Mouse (Mus musculus): ENCODE results near the gene Lypd5. TPM values are rescaled to one million over a fixed set of nuclear protein-coding genes. Genes with fewer than 3 reads are reported as not detected.
A peak's percentile ranks its signal among the peaks of the same experiment; 100 is the strongest.

The Lypd5 gene
- polyA plus RNA-seq, 1 experiment from 2014 or later: not detected

- H3K9me3 ChIP-seq (ENCODE audit: control insufficient read depth, low read length): no peaks in the 10 kb centered on the region
- no peaks in the 10 kb centered on the region for H3K27me3 ChIP-seq (ENCODE audit: control insufficient read depth, insufficient read depth, low read length)
- H3K9ac ChIP-seq (replicated peaks; ENCODE audit: low read length): no peak overlapping the region
- peak; percentile 85 for DNase-seq
- H3K27ac ChIP-seq (replicated peaks; ENCODE audit: low read depth, low read length): no peak overlapping the region
- H3K4me1 ChIP-seq (ENCODE audit: control insufficient read depth, insufficient read depth, low read length): no peaks in the 10 kb centered on the region
- peak; percentile 56; the same call in 1 of the 2 replicates for ATAC-seq (ENCODE audit: low FRiP score, low TSS enrichment)
- H3K4me3 ChIP-seq (replicated peaks; ENCODE audit: low read depth, low read length): no peak overlapping the region
- H3K36me3 ChIP-seq (ENCODE audit: control insufficient read depth, insufficient read depth, low read length): no peaks in the 10 kb centered on the region
- H3K4me2 ChIP-seq (ENCODE audit: low read length): peak overlapping the region; percentile 42
- 8% methylated on average over 11 of the region's 11 CpGs for WGBS
Measured at GRCm38 (mm10) chr7:24384827-24385226, 35.8 kb downstream of the Lypd5 start.

GRCm38 (mm10) chr7:24387059-24387556, 38.1 kb downstream of the Lypd5 start:
- Histone ChIP-seq H3K27ac (replicated peaks; ENCODE audit: low read depth, low read length) (no peak overlapping the region), H3K4me2 (ENCODE audit: low read length) (no peak overlapping the region), H3K9ac (replicated peaks; ENCODE audit: low read length) (no peak overlapping the region), H3K4me3 (replicated peaks; ENCODE audit: low read depth, low read length) (no peak overlapping the region), H3K4me1 (ENCODE audit: control insufficient read depth, insufficient read depth, low read length) (no peaks in the 10 kb centered on the region), H3K9me3 (ENCODE audit: control insufficient read depth, low read length) (no peaks in the 10 kb centered on the region), H3K27me3 (ENCODE audit: control insufficient read depth, insufficient read depth, low read length) (no peaks in the 10 kb centered on the region), H3K36me3 (ENCODE audit: control insufficient read depth, insufficient read depth, low read length) (no peaks in the 10 kb centered on the region)
- DNase-seq: no peak
- WGBS: 83% methylated on average over 10 of the region's 10 CpGs
- no peak for ATAC-seq (ENCODE audit: low FRiP score, low TSS enrichment)

GRCm38 (mm10) chr7:24389516-24390187, 40.7 kb downstream of the Lypd5 start:
- no peaks in the 10 kb centered on the region for H3K4me1 ChIP-seq (ENCODE audit: control insufficient read depth, insufficient read depth, low read length)

GRCm38 (mm10) chr7:24390512-24390911, 41.5 kb downstream of the Lypd5 start:
- H3K36me3 ChIP-seq (ENCODE audit: control insufficient read depth, insufficient read depth, low read length): no peaks in the 10 kb centered on the region
- no peaks in the 10 kb centered on the region for H3K27me3 ChIP-seq (ENCODE audit: control insufficient read depth, insufficient read depth, low read length)
- 70% methylated on average over 7 of the region's 7 CpGs for WGBS
- H3K4me2 ChIP-seq (ENCODE audit: low read length): no peak overlapping the region
- no peak overlapping the region for H3K4me3 ChIP-seq (replicated peaks; ENCODE audit: low read depth, low read length)
- H3K9me3 ChIP-seq (ENCODE audit: control insufficient read depth, low read length): no peaks in the 10 kb centered on the region
- ATAC-seq (ENCODE audit: low FRiP score, low TSS enrichment) (no peak), DNase-seq (no peak)
- H3K9ac ChIP-seq (replicated peaks; ENCODE audit: low read length): no peak overlapping the region
- H3K4me1 ChIP-seq (ENCODE audit: control insufficient read depth, insufficient read depth, low read length): no peaks in the 10 kb centered on the region
- no peak overlapping the region for H3K27ac ChIP-seq (replicated peaks; ENCODE audit: low read depth, low read length)

More at GRCm38 (mm10) chr7:24389516-24390187, 40.7 kb downstream of the Lypd5 start:
- H3K4me2 ChIP-seq (ENCODE audit: low read length): no peak overlapping the region
- no peaks in the 10 kb centered on the region for H3K36me3 ChIP-seq (ENCODE audit: control insufficient read depth, insufficient read depth, low read length)
- H3K9ac ChIP-seq (replicated peaks; ENCODE audit: low read length): no peak overlapping the region
- H3K27ac ChIP-seq (replicated peaks; ENCODE audit: low read depth, low read length): no peak overlapping the region
- no peaks in the 10 kb centered on the region for H3K9me3 ChIP-seq (ENCODE audit: control insufficient read depth, low read length)
- WGBS: 74% methylated on average over 13 of the region's 13 CpGs
- H3K4me3 ChIP-seq (replicated peaks; ENCODE audit: low read depth, low read length): no peak overlapping the region
- H3K27me3 ChIP-seq (ENCODE audit: control insufficient read depth, insufficient read depth, low read length): no peaks in the 10 kb centered on the region
- ATAC-seq (ENCODE audit: low FRiP score, low TSS enrichment): no peak
- DNase-seq: no peak

GRCm38 (mm10) chr7:24391077-24391476, 42.1 kb downstream of the Lypd5 start:
- no peaks in the 10 kb centered on the region for H3K27me3 ChIP-seq (ENCODE audit: control insufficient read depth, insufficient read depth, low read length)
- H3K4me1 ChIP-seq (ENCODE audit: control insufficient read depth, insufficient read depth, low read length): no peaks in the 10 kb centered on the region
- no peak for DNase-seq
- 39% methylated on average over 5 of the region's 5 CpGs for WGBS
- H3K9me3 ChIP-seq (ENCODE audit: control insufficient read depth, low read length): no peaks in the 10 kb centered on the region
- no peak overlapping the region for H3K4me3 ChIP-seq (replicated peaks; ENCODE audit: low read depth, low read length)
- no peak overlapping the region for H3K27ac ChIP-seq (replicated peaks; ENCODE audit: low read depth, low read length)
- H3K9ac ChIP-seq (replicated peaks; ENCODE audit: low read length): no peak overlapping the region; the same call in 1 of the 2 replicates
- no peak for ATAC-seq (ENCODE audit: low FRiP score, low TSS enrichment)
- no peaks in the 10 kb centered on the region for H3K36me3 ChIP-seq (ENCODE audit: control insufficient read depth, insufficient read depth, low read length)
- H3K4me2 ChIP-seq (ENCODE audit: low read length): no peak overlapping the region

GRCm38 (mm10) chr7:24391687-24392086, 42.7 kb downstream of the Lypd5 start:
- H3K9ac ChIP-seq (replicated peaks; ENCODE audit: low read length): no peak overlapping the region
- DNase-seq (no peak), ATAC-seq (ENCODE audit: low FRiP score, low TSS enrichment) (no peak)
- H3K4me2 ChIP-seq (ENCODE audit: low read length): no peak overlapping the region
- H3K9me3 ChIP-seq (ENCODE audit: control insufficient read depth, low read length): no peaks in the 10 kb centered on the region
- no peaks in the 10 kb centered on the region for H3K36me3 ChIP-seq (ENCODE audit: control insufficient read depth, insufficient read depth, low read length)
- H3K27ac ChIP-seq (replicated peaks; ENCODE audit: low read depth, low read length): no peak overlapping the region
- WGBS: 76% methylated on average over 2 of the region's 2 CpGs
- H3K4me3 ChIP-seq (replicated peaks; ENCODE audit: low read depth, low read length): no peak overlapping the region
- no peaks in the 10 kb centered on the region for H3K27me3 ChIP-seq (ENCODE audit: control insufficient read depth, insufficient read depth, low read length)
- H3K4me1 ChIP-seq (ENCODE audit: control insufficient read depth, insufficient read depth, low read length): no peaks in the 10 kb centered on the region

GRCm38 (mm10) chr7:24394054-24394453, 45.1 kb downstream of the Lypd5 start:
- H3K9ac ChIP-seq (replicated peaks; ENCODE audit: low read length): no peak overlapping the region
- no peaks in the 10 kb centered on the region for H3K27me3 ChIP-seq (ENCODE audit: control insufficient read depth, insufficient read depth, low read length)
- no peak for DNase-seq
- H3K4me3 ChIP-seq (replicated peaks; ENCODE audit: low read depth, low read length): no peak overlapping the region
- H3K4me2 ChIP-seq (ENCODE audit: low read length): no peak overlapping the region
- no peak overlapping the region for H3K27ac ChIP-seq (replicated peaks; ENCODE audit: low read depth, low read length)
- H3K4me1 ChIP-seq (ENCODE audit: control insufficient read depth, insufficient read depth, low read length): no peaks in the 10 kb centered on the region
- H3K36me3 ChIP-seq (ENCODE audit: control insufficient read depth, insufficient read depth, low read length): no peaks in the 10 kb centered on the region
- H3K9me3 ChIP-seq (ENCODE audit: control insufficient read depth, low read length): no peaks in the 10 kb centered on the region
- 78% methylated on average over 3 of the region's 3 CpGs for WGBS
- ATAC-seq (ENCODE audit: low FRiP score, low TSS enrichment): no peak

GRCm38 (mm10) chr7:24394475-24395161, 45.6 kb downstream of the Lypd5 start:
- DNase-seq: no peak
- Histone ChIP-seq H3K27ac (replicated peaks; ENCODE audit: low read depth, low read length) (no peak overlapping the region), H3K27me3 (ENCODE audit: control insufficient read depth, insufficient read depth, low read length) (no peaks in the 10 kb centered on the region), H3K4me2 (ENCODE audit: low read length) (no peak overlapping the region), H3K36me3 (ENCODE audit: control insufficient read depth, insufficient read depth, low read length) (no peaks in the 10 kb centered on the region), H3K4me1 (ENCODE audit: control insufficient read depth, insufficient read depth, low read length) (no peaks in the 10 kb centered on the region), H3K9ac (replicated peaks; ENCODE audit: low read length) (no peak overlapping the region), H3K4me3 (replicated peaks; ENCODE audit: low read depth, low read length) (no peak overlapping the region), H3K9me3 (ENCODE audit: control insufficient read depth, low read length) (no peaks in the 10 kb centered on the region)
- WGBS: 89% methylated on average over 15 of the region's 15 CpGs
- ATAC-seq (ENCODE audit: low FRiP score, low TSS enrichment): no peak

- ATAC-seq (ENCODE audit: low FRiP score, low TSS enrichment): no peak
- Histone ChIP-seq H3K27me3 (ENCODE audit: control insufficient read depth, insufficient read depth, low read length) (no peaks in the 10 kb centered on the region), H3K9me3 (ENCODE audit: control insufficient read depth, low read length) (no peaks in the 10 kb centered on the region), H3K9ac (replicated peaks; ENCODE audit: low read length) (no peak overlapping the region), H3K27ac (replicated peaks; ENCODE audit: low read depth, low read length) (no peak overlapping the region), H3K4me3 (replicated peaks; ENCODE audit: low read depth, low read length) (no peak overlapping the region), H3K4me1 (ENCODE audit: control insufficient read depth, insufficient read depth, low read length) (no peaks in the 10 kb centered on the region), H3K4me2 (ENCODE audit: low read length) (no peak overlapping the region), H3K36me3 (ENCODE audit: control insufficient read depth, insufficient read depth, low read length) (no peaks in the 10 kb centered on the region)
- WGBS: 84% methylated on average over 11 of the region's 11 CpGs
- no peak for DNase-seq
Measured at GRCm38 (mm10) chr7:24396832-24397231, 47.8 kb downstream of the Lypd5 start.

Measured in midbrain, embryonic 14.5 days (tissue).